Mouse (Mus musculus) forebrain, postnatal 0 days (tissue): ENCODE measurements around the gene Prune2. TPM values are rescaled to one million over a fixed set of nuclear protein-coding genes. Genes with fewer than 3 reads are reported as not detected.

Source experiments
- ATAC-seq: fragments of 200-750 bp; cut with Nextera tagmentation; 2 replicates; pipeline ENCODE4 v1.8.0; 2017; ENCODE audit warnings: mild to moderate bottlenecking, moderate library complexity
- DNase-seq: peaks from one replicate; pipeline ENCODE4 v3.0.0-alpha.2; 2015
- H3K27ac ChIP-seq: fragments of 300-500 bp; sonication (generic); 2 replicates; pipeline ENCODE4 v1.5.1; 2014; ENCODE audit warnings: low read depth, mild to moderate bottlenecking, antibody characterized with exemption, low read length, moderate library complexity, mixed read lengths
- H3K27me3 ChIP-seq: fragments of 300-500 bp; sonication (generic); 2 replicates; pipeline ENCODE4 v1.6.1; 2014; ENCODE audit warnings: mild to moderate bottlenecking, low read length, mixed read lengths; ENCODE audit not compliant: insufficient read depth
- H3K36me3 ChIP-seq: fragments of 300-500 bp; sonication (generic); 2 replicates; pipeline ENCODE4 v1.6.1; 2014; ENCODE audit warnings: mild to moderate bottlenecking, moderate library complexity; ENCODE audit not compliant: insufficient read depth
- H3K4me1 ChIP-seq: fragments of 300-500 bp; sonication (generic); 2 replicates; pipeline ENCODE4 v1.6.1; 2014; ENCODE audit warnings: antibody characterized with exemption; ENCODE audit not compliant: insufficient read depth
- H3K4me2 ChIP-seq: fragments of 300-500 bp; sonication (generic); 2 replicates; pipeline ENCODE4 v1.6.1; 2014; ENCODE audit warnings: low read depth, mild to moderate bottlenecking, moderate library complexity
- H3K4me3 ChIP-seq: fragments of 300-500 bp; sonication (generic); 2 replicates; pipeline ENCODE4 v1.5.1; 2014; ENCODE audit warnings: low read depth, low read length, mixed read lengths
- H3K9ac ChIP-seq: fragments of 300-500 bp; sonication (generic); 2 replicates; pipeline ENCODE4 v1.6.1; 2014; ENCODE audit warnings: mild to moderate bottlenecking
- H3K9me3 ChIP-seq: fragments of 300-500 bp; sonication (generic); 2 replicates; pipeline ENCODE4 v1.6.1; 2016; ENCODE audit warnings: low read length
- CTCF ChIP-seq: sonication (generic); IDR thresholded peaks from 2 replicates; pipeline ENCODE4 v1.5.1; 2016; ENCODE audit warnings: antibody characterized with exemption, control low read depth, low read depth
- WGBS: fragments of 180-500 bp; shearing (Covaris S2); extraction: QIAGEN DNeasy Blood & Tissue Kit; methylation state at CpG from one replicate; pipeline ENCODE4 v1.1.7; 2014; 5-methylcytosine and 5-hydroxymethylcytosine counted together
- polyA plus RNA-seq: library from polyadenylated mRNA; unstranded; fragments of >200 nt; fragmentation: Nextera tagmentation; extraction: Ambion mirVana; gene quantifications from 2 replicates; pipeline ENCODE4 v1.2.1, GENCODE M21; 2015
- total RNA-seq: library from RNA; depleted of rRNA; stranded (reverse); fragments of >200 nt; gene quantifications from 2 replicates; pipeline ENCODE4 v1.2.3, GENCODE M21; 2014

Gene Prune2
- total and polyA plus RNA-seq, 2 experiments from 2014 or later, result 7.2 to 13.1 TPM

GRCm38 (mm10) chr19:17030276-17030675, 74.4 kb downstream of the Prune2 start:
- H3K9me3 ChIP-seq, result no peaks in the 10 kb centered on the region
- 1% methylated on average over 3 of the region's 3 CpGs for WGBS
- H3K27me3 ChIP-seq, result no peaks in the 10 kb centered on the region; the same call in 1 of the 2 replicates
- H3K9ac ChIP-seq, result no peak overlapping the region
- H3K36me3 ChIP-seq, result no peaks in the 10 kb centered on the region
- H3K27ac ChIP-seq, result no peak overlapping the region
- H3K4me1 ChIP-seq, result no peaks in the 10 kb centered on the region
- peak; percentile 89 for TF ChIP-seq CTCF
- no peak overlapping the region for H3K4me2 ChIP-seq
- DNase-seq (peak; percentile 73), ATAC-seq (peak; percentile 53)
- H3K4me3 ChIP-seq, result no peak overlapping the region

GRCm38 (mm10) chr19:17032314-17032713, 76.4 kb downstream of the Prune2 start:
- H3K27ac ChIP-seq, result no peak overlapping the region
- no peak for TF ChIP-seq CTCF
- ATAC-seq, result no peak
- 76% methylated on average over 3 of the region's 3 CpGs for WGBS
- H3K4me2 ChIP-seq, result no peak overlapping the region
- H3K9ac ChIP-seq, result no peak overlapping the region
- H3K4me1 ChIP-seq, result no peaks in the 10 kb centered on the region
- DNase-seq, result no peak
- H3K4me3 ChIP-seq, result no peak overlapping the region
- H3K36me3 ChIP-seq, result no peaks in the 10 kb centered on the region
- H3K9me3 ChIP-seq, result no peaks in the 10 kb centered on the region
- H3K27me3 ChIP-seq, result no peaks in the 10 kb centered on the region; the same call in 1 of the 2 replicates

DNA sequence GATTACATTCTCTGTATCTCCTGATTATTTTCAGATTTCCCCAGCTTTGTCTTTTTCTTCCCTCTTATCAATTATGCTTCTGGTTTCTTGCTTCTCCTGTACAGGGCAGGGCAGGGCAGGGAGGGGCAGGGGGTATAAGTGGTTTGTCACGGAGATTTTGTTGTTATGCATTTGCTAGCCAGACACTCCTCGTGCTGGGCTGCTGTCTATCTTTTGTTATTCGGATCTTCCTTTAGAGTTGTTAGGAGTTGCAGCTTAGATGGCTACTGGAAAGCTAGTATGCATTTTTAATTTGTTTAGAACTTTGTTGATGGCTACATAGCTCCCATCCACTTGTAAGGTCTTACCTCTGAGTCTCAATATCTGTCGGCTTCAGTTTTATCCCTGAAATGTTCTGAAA, 91.0 kb downstream of the Prune2 start:
- no peak overlapping the region for H3K4me2 ChIP-seq
- no peak overlapping the region for H3K9ac ChIP-seq
- no peak overlapping the region for H3K4me3 ChIP-seq
- no peaks in the 10 kb centered on the region for H3K4me1 ChIP-seq
- no peaks in the 10 kb centered on the region for H3K36me3 ChIP-seq
- no peak overlapping the region for H3K27ac ChIP-seq
- DNase-seq, result no peak
- no peaks in the 10 kb centered on the region for H3K9me3 ChIP-seq
- H3K27me3 ChIP-seq, result no peaks in the 10 kb centered on the region
- TF ChIP-seq CTCF, result no peak
- no peak for ATAC-seq
- WGBS, result 85% methylated on average over 4 of the region's 4 CpGs

- no peaks in the 10 kb centered on the region for H3K27me3 ChIP-seq
- ATAC-seq, result no peak
- no peak for TF ChIP-seq CTCF
- H3K36me3 ChIP-seq, result no peaks in the 10 kb centered on the region
- 25% methylated on average over 3 of the region's 3 CpGs for WGBS
- H3K9ac ChIP-seq, result no peak overlapping the region
- H3K27ac ChIP-seq, result no peak overlapping the region
- no peaks in the 10 kb centered on the region for H3K4me1 ChIP-seq
- no peak overlapping the region for H3K4me3 ChIP-seq
- no peaks in the 10 kb centered on the region for H3K9me3 ChIP-seq
- H3K4me2 ChIP-seq, result no peak overlapping the region
- no peak for DNase-seq
Measured at GRCm38 (mm10) chr19:17055892-17056291, 100.0 kb downstream of the Prune2 start.

DNA sequence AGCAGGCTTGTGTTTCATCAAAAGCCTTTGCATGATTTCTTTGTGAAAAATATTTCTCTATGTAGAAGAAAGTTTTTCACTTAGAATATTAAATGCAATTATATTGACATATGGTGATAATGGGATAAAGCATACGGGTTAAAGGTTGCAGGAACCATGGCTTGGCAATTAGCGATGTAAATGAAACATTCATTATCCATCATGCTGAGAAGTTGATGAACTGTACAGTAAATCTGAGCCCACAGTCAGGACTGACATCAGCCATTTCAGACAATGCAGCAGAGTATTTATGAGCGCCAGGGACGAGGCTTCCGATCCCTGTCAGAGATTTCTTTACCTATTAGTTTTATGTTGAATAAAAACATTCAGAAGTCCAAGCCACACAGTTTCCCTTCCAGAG, 104.2 kb downstream of the Prune2 start:
- ATAC-seq (no peak), DNase-seq (no peak)
- Histone ChIP-seq H3K27ac (no peak overlapping the region), H3K36me3 (no peaks in the 10 kb centered on the region), H3K4me2 (no peak overlapping the region), H3K9ac (no peak overlapping the region), H3K4me3 (no peak overlapping the region), H3K4me1 (no peaks in the 10 kb centered on the region), H3K27me3 (no peaks in the 10 kb centered on the region), H3K9me3 (no peaks in the 10 kb centered on the region)
- TF ChIP-seq CTCF, result no peak
- 72% methylated on average over 5 of the region's 5 CpGs for WGBS

- ATAC-seq (no peak), DNase-seq (no peak)
- no peak overlapping the region for H3K9ac ChIP-seq
- no peak overlapping the region for H3K27ac ChIP-seq
- no peak overlapping the region for H3K4me3 ChIP-seq
- no peak overlapping the region for H3K4me2 ChIP-seq
- no peaks in the 10 kb centered on the region for H3K9me3 ChIP-seq
- H3K27me3 ChIP-seq, result no peaks in the 10 kb centered on the region
- no peaks in the 10 kb centered on the region for H3K36me3 ChIP-seq
- H3K4me1 ChIP-seq, result no peaks in the 10 kb centered on the region
- TF ChIP-seq CTCF, result no peak
Measured at GRCm38 (mm10) chr19:17064421-17064820, 108.5 kb downstream of the Prune2 start.

- Histone ChIP-seq H3K9ac (no peak overlapping the region), H3K4me1 (no peaks in the 10 kb centered on the region), H3K4me2 (no peak overlapping the region), H3K36me3 (no peaks in the 10 kb centered on the region), H3K4me3 (no peak overlapping the region), H3K9me3 (no peaks in the 10 kb centered on the region), H3K27me3 (no peaks in the 10 kb centered on the region), H3K27ac (no peak overlapping the region)
- 97% methylated on average over 7 of the region's 7 CpGs for WGBS
- TF ChIP-seq CTCF, result no peak
- DNase-seq, result no peak
- ATAC-seq, result no peak
Measured at GRCm38 (mm10) chr19:17069067-17069466, 113.1 kb downstream of the Prune2 start.

DNA sequence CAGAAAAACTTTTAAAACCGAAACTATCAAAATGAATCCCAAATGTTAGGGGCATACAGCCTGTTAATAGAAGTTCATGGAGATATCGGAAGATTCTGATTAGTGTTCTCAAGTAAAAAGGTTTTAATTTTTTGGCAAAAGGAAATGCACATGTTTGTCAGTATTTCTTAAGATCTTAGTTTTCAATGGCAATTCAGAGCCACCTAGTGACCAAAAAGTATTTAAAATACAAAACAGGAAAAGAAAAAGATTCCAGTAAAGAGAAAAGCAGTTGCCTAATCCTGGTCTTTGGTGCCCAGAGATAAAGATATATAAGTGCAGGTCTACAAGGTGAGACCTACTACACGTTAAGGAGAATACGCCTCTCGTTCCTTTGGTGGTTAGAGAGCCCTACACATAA, 115.3 kb downstream of the Prune2 start:
- Histone ChIP-seq H3K4me3 (no peak overlapping the region), H3K27me3 (no peaks in the 10 kb centered on the region), H3K9me3 (no peaks in the 10 kb centered on the region), H3K27ac (no peak overlapping the region), H3K4me1 (no peaks in the 10 kb centered on the region), H3K4me2 (no peak overlapping the region), H3K36me3 (no peaks in the 10 kb centered on the region), H3K9ac (no peak overlapping the region)
- TF ChIP-seq CTCF, result peak; percentile 28
- ATAC-seq (no peak), DNase-seq (no peak)
- WGBS, result 93% methylated on average over 5 of the region's 5 CpGs
